Mouse (Mus musculus): Measurements from ENCODE around the gene Rpl4.

DNA sequence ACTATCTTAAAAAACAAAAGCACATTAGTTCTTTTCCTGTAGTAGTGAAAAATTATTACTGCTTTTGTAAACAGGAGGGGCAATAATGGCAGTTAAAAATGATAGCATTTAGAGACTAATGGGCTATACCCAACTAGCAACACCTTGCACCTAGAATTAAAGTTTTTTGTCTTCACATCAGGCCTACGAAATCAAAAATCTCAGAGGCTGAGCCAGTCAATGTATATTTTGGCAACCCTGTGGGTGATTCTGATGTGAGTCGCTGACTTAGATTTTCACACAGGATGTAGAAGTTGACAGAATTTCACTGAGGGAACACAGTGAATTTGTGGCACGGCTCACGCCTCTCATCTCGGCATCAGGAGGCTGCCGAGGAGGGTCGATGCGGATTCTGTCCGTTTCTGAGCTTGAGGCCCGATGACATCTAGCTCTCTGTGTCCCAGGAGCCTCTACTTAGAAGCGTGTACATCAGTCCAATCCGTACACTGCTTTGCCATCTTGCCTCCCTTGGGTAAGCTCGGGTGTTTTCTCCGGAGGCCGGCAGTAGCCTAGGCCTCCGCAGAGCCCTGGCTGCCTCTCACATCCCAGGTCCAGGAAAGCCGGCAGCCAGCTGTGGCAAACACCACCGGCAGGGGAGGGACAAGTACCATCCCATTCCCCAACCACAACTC, 895 bp upstream of the Rpl4 start:
- TF ChIP-seq CTCF (IDR thresholded peaks at IDR 0.05; ENCODE audit: insufficient read depth, low read length) (no peak), POLR2A (IDR thresholded peaks at IDR 0.05; ENCODE audit: borderline replicate concordance, extremely low read depth, low read depth, low read length) (no peak)
